Mouse (Mus musculus) gastrocnemius, postnatal 10 days (tissue): ENCODE measurements around the gene Gm42742. TPM values are rescaled to one million over a fixed set of nuclear protein-coding genes. Genes with fewer than 3 reads are reported as not detected.

Source experiments
- DNase-seq: peaks from one replicate; pipeline ENCODE4 v3.0.0; 2021; ENCODE audit warnings: mixed read lengths
- microRNA-seq, 2 experiments: library from miRNA; unstranded; fragments of <30 nt; microRNA quantifications; one replicate each; pipeline ENCODE4 v1.2.0; 2021
- total RNA-seq, 2 experiments: library from RNA; stranded (reverse); gene quantifications; 2 replicates each; pipeline ENCODE4 v1.2.3; 2021

Gene Gm42742
- total RNA-seq, 2 experiments from 2014 or later: 17.5 to 23.1 TPM

DNA sequence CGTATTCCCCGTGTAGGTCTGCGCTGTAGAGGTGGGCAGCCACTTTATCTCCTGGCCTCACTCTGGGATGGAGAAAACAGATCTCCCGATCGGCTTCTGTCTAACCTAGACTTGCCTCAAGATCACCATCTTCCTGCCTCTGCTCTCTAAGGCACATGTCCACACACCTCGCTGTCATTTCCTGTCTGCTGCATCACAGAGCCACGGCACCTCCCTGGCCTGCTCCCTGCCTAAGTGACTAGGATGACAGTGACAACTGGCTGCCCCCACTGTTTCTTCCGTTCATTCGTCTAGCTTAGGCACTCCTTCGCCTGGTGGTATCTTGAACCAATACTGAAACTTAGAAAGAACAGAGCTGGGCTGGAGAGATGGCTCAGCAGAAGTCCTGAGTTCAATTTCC, 21.3 kb downstream of the Gm42742 start:
- DNase-seq: no peak

DNA sequence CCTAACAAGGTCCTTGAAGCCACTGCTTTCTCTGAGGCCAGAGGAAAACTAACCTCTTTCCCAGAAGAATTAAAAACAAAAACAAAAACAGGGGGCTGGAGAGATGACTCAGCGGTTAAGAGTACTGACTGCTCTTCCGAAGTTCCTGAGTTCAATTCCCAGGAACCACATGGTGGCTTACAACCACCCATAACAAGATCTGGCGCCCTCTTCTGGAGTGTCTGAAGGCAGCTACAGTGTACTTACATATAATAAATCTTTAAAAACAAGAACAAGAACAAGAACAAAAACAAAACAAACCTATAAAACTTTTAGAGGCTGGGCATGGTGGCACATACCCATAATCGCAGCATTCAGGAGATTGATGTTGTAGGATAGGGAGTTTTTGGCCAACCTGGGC, 24.4 kb downstream of the Gm42742 start:
- DNase-seq: no peak

DNA sequence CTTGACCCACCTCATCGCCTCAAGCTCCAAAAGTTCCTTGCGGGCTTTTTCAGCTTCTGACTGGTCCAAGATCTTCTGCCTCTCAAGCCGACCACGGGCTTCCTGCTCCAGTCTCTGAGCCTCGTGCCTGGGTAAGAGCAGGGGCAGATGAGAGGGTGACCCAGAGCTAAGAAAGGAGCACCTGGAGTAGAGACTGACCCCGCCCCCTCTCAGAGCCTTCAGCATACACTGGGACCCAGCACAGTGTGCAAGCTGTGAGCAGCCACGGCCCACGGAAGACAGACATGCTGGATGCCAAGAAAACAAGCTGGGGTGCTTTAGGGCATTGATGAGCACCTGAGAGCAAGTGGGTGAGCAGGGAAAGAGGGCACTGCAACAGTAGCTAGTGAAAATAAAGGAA, 32.1 kb downstream of the Gm42742 start:
- DNase-seq: no peak

DNA sequence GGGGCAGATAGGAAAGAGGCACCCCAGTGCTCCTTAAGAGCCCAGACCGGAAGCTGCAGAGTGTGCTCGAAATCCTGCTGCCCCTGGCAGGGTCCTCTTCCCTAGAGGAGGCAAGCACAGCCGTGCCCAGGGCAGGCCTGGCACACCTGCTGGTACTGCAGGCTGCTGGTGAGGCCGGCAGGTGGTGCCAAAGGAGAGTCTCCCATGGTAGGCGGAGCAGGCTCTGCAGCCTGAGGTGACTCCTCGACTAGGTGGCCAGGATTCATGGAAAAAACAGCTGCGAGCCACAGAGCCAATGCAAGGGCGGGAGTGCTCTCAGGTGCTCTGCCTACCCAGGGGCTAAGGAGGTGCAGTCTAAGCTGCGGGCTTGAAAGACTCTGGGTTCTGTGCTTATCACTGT, 34.6 kb downstream of the Gm42742 start:
- DNase-seq: peak; percentile 48

DNA sequence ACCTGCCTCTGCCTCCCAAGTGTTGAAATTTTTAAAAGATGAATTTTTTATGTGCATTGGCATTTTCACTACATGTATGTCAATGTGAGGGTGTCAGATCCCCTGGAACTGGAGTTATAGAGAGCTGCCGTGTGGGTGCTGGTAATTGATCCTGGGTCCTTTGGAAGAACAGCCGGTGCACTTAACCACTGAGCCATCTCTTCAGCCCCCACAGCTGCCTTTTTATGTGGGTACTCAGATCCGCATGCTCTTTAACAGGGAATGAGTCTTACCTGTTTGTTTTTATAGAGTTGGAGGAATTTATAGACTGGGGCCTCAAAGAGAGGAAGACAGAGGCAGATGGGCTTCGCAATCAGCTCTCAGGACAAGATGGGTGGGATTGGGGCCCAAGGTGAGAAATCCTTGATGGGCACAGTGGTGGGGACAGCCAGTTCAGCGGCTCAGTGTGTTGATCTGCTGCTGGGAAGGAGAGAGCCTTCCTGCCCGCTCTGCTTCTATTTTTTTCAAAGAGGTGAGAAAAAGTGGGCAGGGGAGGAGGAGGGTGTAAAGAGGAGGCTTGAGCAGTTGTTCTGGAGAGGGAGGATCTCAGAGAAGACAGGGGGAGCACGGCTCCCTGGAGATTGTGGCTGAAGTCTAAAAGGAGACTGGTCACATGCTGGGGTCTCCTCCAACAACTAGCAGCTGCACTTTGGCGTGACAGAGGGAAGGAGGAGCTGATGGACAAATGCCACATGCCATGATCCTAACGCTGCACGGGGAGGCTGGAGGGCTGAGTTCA, 36.0 kb downstream of the Gm42742 start:
- DNase-seq: no peak

DNA sequence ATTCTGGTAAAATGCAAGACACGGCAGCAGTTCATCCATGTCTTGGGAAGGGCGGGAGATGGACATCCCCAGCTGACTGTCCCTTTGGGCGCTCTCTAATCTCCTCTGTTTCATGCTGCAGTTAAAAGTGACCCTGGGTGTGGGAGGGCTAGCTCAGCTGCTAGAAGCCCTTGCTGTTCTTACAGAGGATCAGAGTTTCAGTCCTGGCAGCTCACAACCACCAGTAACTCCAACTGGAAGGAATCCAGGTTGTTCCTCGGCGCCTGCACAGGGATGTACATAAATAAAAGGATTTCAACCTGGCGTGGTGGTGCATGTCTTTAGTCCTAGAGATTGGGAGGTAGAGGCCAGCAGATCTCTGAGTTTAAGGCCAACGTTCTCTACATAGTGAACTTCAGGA, 37.8 kb downstream of the Gm42742 start:
- no peak for DNase-seq

DNA sequence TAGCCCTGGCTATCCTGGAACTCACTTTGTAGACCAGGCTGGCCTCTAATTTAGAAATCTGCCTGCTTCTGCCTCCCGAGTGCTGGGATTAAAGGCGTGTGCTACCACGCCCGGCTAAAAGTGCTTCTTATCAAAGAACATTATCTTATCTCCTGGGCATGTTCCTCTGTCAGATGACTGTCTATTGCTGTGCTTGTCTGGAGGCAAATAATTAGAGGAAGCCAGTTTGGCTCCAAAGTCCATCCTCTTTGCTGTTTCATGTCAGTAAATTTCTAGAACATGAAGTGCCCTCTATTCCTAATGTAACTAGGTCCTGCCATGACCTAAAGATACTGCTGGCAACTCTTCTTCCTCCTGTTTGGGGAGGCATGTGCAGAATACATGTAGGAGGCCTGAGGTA, 38.8 kb downstream of the Gm42742 start:
- no peak for DNase-seq

DNA sequence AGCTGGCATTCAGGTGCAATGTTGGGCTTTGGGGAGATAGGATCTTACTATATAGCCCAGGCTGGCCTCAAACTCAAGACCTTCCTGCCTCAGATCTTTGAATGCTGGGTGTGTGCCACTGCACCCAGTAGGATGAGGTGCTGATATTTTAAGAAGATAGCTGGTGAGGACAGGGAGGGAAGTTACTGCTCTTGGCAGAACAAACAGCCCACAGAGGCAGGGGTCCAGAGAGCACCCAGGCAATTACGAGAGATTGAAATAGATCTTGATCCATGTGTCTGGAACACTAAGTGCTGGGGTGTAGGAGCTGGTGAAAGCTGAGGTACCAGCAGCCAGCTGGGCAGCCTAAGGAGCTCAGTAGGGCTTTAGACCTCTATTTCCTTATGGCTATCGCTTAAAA, 39.3 kb downstream of the Gm42742 start:
- DNase-seq: no peak

DNA sequence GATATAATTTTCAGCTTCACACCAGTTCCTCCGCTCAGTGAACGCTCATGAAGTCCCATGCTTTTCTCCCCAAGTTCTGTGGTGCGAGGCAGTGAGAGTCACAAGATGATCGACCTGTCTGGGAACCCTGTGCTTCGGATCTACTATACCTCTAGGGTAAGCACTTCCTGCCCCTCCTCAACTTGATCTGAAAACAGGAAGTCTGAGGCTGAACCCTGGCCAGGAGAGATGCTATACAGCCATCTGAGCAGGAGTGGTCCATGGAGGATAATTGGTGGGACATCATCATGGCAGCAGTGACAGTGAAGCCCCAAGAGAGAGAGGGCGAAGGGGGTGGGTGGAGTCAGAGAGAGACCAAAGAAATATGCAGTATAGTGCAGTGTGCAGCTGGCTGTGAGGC, 42.1 kb downstream of the Gm42742 start:
- DNase-seq: no peak

DNA sequence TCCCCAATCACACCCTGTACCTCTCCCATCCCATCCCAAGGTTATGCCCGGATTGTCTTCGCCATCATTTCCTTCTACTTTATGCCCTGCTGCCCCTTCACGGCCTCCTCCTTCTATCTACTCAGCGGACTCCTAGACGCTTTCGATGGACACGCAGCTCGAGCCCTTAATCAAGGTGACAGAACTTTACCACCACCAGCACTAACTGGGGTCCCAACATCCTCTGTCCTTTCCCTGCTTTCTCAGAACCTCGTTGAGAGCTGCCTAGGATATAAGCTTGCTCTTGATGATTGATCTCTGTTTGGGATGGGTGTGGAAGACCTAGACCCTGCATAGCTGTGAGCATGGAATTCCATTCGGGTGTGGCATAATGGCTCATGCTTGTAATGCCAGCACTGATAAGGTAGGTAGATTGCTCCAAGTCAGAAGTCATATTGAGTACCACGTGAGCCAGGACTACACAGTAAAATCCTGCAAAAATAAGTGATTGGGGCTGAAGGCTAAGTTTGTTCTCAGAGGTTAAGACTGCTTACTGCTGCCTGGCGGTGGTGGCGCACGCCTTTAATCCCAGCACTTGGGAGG, 43.9 kb downstream of the Gm42742 start:
- DNase-seq: no peak

DNA sequence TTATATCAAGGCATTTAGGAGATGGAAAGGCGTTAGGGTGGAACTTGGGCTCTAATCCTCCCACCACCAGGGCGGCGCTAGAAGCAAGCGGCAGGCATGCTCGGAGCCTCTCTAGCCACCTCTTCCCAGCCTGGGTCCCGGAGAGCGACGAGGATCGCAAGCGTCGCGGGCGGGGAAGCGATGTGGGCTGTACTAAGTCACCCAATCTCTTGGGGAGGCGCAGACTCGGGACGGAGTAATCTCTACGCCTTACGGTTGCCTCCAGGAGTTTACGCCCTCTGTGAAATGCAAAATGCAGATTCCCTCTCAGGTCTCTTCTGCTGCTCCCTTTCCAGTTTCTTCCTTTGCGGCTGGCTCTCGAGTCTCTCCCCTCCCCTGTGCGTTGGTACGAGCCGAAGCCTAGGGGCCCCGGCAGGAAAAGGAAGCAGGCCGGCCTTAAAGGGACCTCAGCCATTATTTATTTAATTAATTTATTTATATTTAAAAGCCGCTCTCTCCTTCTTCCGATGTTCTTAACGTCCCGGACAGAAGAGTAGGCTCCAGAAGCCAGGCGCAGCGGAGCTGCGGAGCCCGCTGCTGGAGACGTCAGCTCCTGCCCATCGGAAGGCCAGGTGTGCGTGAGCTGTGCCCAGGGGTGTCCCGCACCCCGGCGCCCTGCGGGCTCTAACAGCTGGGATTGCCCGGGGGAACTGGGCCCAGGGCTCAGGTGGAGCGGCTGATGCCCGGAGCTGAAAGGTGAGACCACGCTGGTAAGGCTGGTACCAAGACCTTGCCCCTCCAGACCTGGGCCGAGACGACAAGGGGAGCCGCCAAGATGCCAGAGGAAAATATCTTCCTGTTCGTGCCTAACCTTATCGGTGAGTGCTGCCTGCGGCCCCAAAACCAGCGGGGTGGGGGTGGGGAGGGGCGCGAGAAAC, 44.7 kb downstream of the Gm42742 start, which contains the start of gene Cdiptos:
TSS of gene Cdiptos (minus strand) at position 149 of the 917 bp plus-strand sequence.
- peak; percentile 98 for DNase-seq

DNA sequence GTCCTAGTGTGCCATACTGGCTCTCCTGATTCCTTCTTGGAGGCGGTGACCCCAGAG, 45.2 kb downstream of the Gm42742 start, which contains the start of gene Cdipt:
TSS of gene Cdipt (plus strand) at position 22 of the 57 bp plus-strand sequence.
- DNase-seq: no peak

DNA sequence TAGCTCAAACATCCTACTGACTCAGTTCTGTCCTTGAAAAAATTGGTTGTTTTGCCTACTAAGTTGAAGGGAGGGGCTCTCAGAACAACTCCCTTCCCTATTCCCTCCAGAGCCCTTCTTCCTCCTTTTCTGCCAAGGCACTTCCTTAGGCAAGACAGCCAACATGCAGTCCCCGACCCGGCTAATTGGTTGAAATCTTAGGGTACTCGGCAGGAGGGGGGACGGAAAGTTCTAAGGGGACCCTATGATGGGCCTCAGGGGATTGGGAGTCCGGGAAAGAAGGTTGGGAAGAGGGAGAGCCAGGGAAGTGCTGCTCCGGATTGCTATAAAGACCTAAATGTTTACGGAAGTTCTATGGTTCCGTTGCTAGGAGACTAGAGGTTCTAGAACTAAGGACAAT, 45.4 kb downstream of the Gm42742 start:
- DNase-seq: no peak

DNA sequence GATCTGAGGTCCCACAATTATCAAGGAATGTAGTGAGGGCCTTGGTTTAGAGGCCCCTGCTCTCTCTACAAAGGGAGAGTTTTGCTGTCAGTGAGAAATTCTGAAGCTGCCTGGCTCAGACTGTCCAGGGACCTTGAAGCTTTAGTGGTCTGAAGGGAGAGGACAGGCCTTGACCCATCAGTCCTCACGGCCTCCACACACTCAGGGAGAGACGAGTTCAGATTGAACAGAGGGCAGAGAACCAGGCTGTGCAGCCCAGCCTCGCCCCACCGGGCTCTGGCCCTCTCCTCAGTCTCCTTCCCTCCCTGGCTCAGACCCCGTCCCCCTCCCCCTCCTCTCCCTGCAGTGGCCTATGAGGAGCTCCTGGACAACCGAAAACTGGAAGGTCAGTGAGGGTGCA, 53.5 kb downstream of the Gm42742 start:
- no peak for DNase-seq

DNA sequence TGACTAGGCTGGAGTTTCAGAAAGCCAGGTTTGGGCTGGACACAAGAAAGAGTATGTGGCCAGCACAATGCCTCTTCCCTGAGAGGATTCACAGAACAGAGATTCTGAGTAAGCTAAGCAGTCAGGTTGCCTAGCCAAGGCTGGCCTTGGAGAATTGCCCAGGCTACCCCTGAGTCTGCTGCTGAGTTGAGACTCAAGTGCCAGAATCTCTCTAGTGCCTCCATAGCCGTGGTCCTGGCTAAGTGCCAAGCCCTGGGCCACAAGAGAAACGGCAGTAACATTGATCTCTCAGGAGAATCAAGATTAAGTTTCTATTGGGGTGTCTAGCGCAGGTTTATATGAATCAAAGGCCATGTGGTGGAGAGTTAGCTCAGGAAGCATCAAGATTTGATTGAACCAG, 55.3 kb downstream of the Gm42742 start:
- no peak for DNase-seq

Small RNA genes within 50 kb of the gene (microRNA-seq; reads per million reads assigned to microRNA genes)
- 0 reads per million in 2 experiments for gene Gm44343

Other genes starting within 250 kb of the Gm42742 start
- gene Ypel3, start 244.1 kb downstream of the Gm42742 start, total RNA-seq: 10 to 100 TPM; 56.3 to 62.9 TPM
- under 1 TPM; 0.38 to 0.75 TPM for gene Tbx6, start 239.6 kb downstream of the Gm42742 start, total RNA-seq
- gene Ppp4c, start 228.6 kb downstream of the Gm42742 start, total RNA-seq: 10 to 100 TPM; 44.2 to 48.8 TPM
- 10 to 100 TPM; 10.3 to 10.5 TPM for gene Fam57b, start 223.4 kb downstream of the Gm42742 start, total RNA-seq
- gene 4930451I11Rik, start 189.5 kb downstream of the Gm42742 start, total RNA-seq: not detected
- gene Doc2a, start 173.7 kb downstream of the Gm42742 start, total RNA-seq: under 1 TPM; 0.14 to 0.68 TPM
- gene Hirip3, start 159.1 kb downstream of the Gm42742 start, total RNA-seq: 10 to 100 TPM; 11.9 to 18.1 TPM
- gene Ino80e, start 158.7 kb downstream of the Gm42742 start, total RNA-seq: 10 to 100 TPM; 18.6 to 23.6 TPM
- gene Taok2, start 136.4 kb downstream of the Gm42742 start, total RNA-seq: 10 to 100 TPM; 40.2 to 52.3 TPM
- gene Tmem219, start 98.2 kb downstream of the Gm42742 start, total RNA-seq: 10 to 100 TPM; 16.2 to 17.3 TPM
- gene Kctd13, start 92.2 kb downstream of the Gm42742 start, total RNA-seq: 1 to 10 TPM; 3.7 to 5.0 TPM
- under 1 TPM in 1 of 2 experiments, not detected in 1; 0.35 TPM for gene Asphd1, start 71.5 kb downstream of the Gm42742 start, total RNA-seq
- gene Sez6l2, start 70.5 kb downstream of the Gm42742 start, total RNA-seq: 10 to 100 TPM in 1 of 2 experiments, 1 to 10 TPM in 1; 5.9 to 10.5 TPM
- gene Cdipt, start 45.2 kb downstream of the Gm42742 start, total RNA-seq: 10 to 100 TPM; 38.3 to 39.9 TPM
- under 1 TPM; 0.42 to 0.45 TPM for gene Cdiptos, start 45.0 kb downstream of the Gm42742 start, total RNA-seq
- gene Mvp, start 6.5 kb downstream of the Gm42742 start, total RNA-seq: 10 to 100 TPM; 23.3 to 28.3 TPM
- gene Pagr1b, start 4.6 kb downstream of the Gm42742 start, total RNA-seq: 1 to 10 TPM in 1 of 2 experiments, not detected in 1; 1.5 TPM
- 1 to 10 TPM; 2.5 to 8.2 TPM for gene Pagr1a, start 3.7 kb downstream of the Gm42742 start, total RNA-seq
- 1 to 10 TPM; 1.9 to 4.6 TPM for gene Prrt2, start 114 bp upstream of the Gm42742 start, total RNA-seq
- gene Maz, start 5.9 kb upstream of the Gm42742 start, total RNA-seq: 10 to 100 TPM; 75.6 to 92.8 TPM
- 10 to 100 TPM; 10.8 to 12.5 TPM for gene Kif22, start 21.4 kb upstream of the Gm42742 start, total RNA-seq
- gene Zg16, start 66.2 kb upstream of the Gm42742 start, total RNA-seq: not detected
- gene AI467606, start 70.3 kb upstream of the Gm42742 start, total RNA-seq: 1 to 10 TPM in 1 of 2 experiments, under 1 TPM in 1; 0.59 to 2.1 TPM
- 1 to 10 TPM; 1.9 to 2.3 TPM for gene Qprt, start 101.1 kb upstream of the Gm42742 start, total RNA-seq
- gene Spn, start 116.7 kb upstream of the Gm42742 start, total RNA-seq: under 1 TPM; 0.16 to 0.86 TPM
- gene Cd2bp2, start 175.0 kb upstream of the Gm42742 start, total RNA-seq: 10 to 100 TPM; 36.7 to 41.1 TPM
- 10 to 100 TPM; 38.6 to 45.1 TPM for gene Tbc1d10b, start 187.4 kb upstream of the Gm42742 start, total RNA-seq
- gene Mylpf, start 187.8 kb upstream of the Gm42742 start, total RNA-seq: over 10,000 TPM; 46,059 to 51,168 TPM
- 1 to 10 TPM; 5.5 to 7.3 TPM for gene Zfp553, start 212.0 kb upstream of the Gm42742 start, total RNA-seq
- gene Sept1, start 212.0 kb upstream of the Gm42742 start, total RNA-seq: 1 to 10 TPM; 6.9 to 7.5 TPM
- 10 to 100 TPM; 18.6 to 20.9 TPM for gene Zfp771, start 223.2 kb upstream of the Gm42742 start, total RNA-seq
- 10 to 100 TPM; 33.9 to 38.6 TPM for gene Dctpp1, start 239.6 kb upstream of the Gm42742 start, total RNA-seq